Mouse (Mus musculus) neural tube, embryonic 11.5 days (tissue): ENCODE data around the gene 2310022A10Rik. TPM values are rescaled to one million over a fixed set of nuclear protein-coding genes. Genes with fewer than 3 reads are reported as not detected.

Experiments
- ATAC-seq: fragments of 200-750 bp; cut with Nextera tagmentation; 2 replicates; pipeline ENCODE4 v1.8.0; 2017; ENCODE audit warnings: moderate number of reproducible peaks, mild to moderate bottlenecking, moderate TSS enrichment, moderate library complexity; ENCODE audit not compliant: insufficient read depth, low FRiP score, low TSS enrichment
- DNase-seq: peaks from one replicate; pipeline ENCODE4 v3.0.0-alpha.2; 2015; ENCODE audit warnings: low spot score
- H3K27ac ChIP-seq: fragments of 300-500 bp; sonication (generic); 2 replicates; pipeline ENCODE4 v1.5.1; 2014; ENCODE audit warnings: low read depth, mild to moderate bottlenecking, low read length
- H3K27me3 ChIP-seq: fragments of 300-500 bp; sonication (generic); 2 replicates; pipeline ENCODE4 v1.6.1; 2014; ENCODE audit warnings: mild to moderate bottlenecking, low read length, mixed read lengths; ENCODE audit not compliant: control insufficient read depth, insufficient read depth
- H3K36me3 ChIP-seq: fragments of 300-500 bp; sonication (generic); 2 replicates; pipeline ENCODE4 v1.6.1; 2014; ENCODE audit warnings: mild to moderate bottlenecking, low read length, moderate library complexity, mixed read lengths; ENCODE audit not compliant: control insufficient read depth, insufficient read depth
- H3K4me1 ChIP-seq: fragments of 300-500 bp; sonication (generic); 2 replicates; pipeline ENCODE4 v1.6.1; 2014; ENCODE audit warnings: low read length, mixed read lengths; ENCODE audit not compliant: control insufficient read depth, insufficient read depth
- H3K4me2 ChIP-seq: fragments of 300-500 bp; sonication (generic); 2 replicates; pipeline ENCODE4 v1.6.1; 2014; ENCODE audit warnings: low read depth, mild to moderate bottlenecking, moderate library complexity
- H3K4me3 ChIP-seq: fragments of 300-500 bp; sonication (generic); 2 replicates; pipeline ENCODE4 v1.5.1; 2014; ENCODE audit warnings: low read depth, low read length
- H3K9ac ChIP-seq: fragments of 300-500 bp; sonication (generic); 2 replicates; pipeline ENCODE4 v1.6.1; 2014; ENCODE audit warnings: mild to moderate bottlenecking, low read length
- H3K9me3 ChIP-seq: fragments of 300-500 bp; sonication (generic); 2 replicates; pipeline ENCODE4 v1.6.1; 2016; ENCODE audit warnings: low read length; ENCODE audit not compliant: control insufficient read depth
- WGBS: fragments of 180-500 bp; shearing (Covaris S2); extraction: QIAGEN DNeasy Blood & Tissue Kit; methylation state at CpG from one replicate; pipeline ENCODE4 v1.1.7; 2014; 5-methylcytosine and 5-hydroxymethylcytosine counted together
- polyA plus RNA-seq: library from polyadenylated mRNA; unstranded; fragments of >200 nt; fragmentation: Nextera tagmentation; extraction: Ambion mirVana; gene quantifications from 2 replicates; pipeline ENCODE4 v1.2.1, GENCODE M21; 2014

2310022A10Rik gene
- polyA plus RNA-seq, 1 experiment from 2014 or later = 28.9 TPM

DNA sequence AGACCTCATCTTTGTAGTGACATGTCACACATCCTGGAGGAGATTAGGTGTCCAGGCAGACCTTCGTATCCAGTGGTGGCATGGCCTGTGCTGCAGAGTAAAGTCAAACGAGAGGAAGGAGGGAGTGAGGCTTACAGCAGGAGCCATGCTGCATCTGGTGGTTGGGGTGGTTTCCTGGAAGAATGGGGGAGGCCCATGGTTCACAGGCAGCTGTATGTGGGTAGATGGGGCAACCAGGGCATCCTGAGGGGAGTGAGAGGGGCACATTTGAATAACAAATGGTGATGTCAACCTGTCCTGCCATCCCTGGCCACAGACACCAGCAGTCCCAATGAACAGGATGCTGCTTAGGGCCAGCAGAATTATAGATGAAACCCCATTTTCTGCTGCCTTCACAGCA is 56.7 kb downstream of the 2310022A10Rik start:
- H3K27me3 ChIP-seq = no peaks in the 10 kb centered on the region
- H3K9ac ChIP-seq = no peak overlapping the region
- H3K4me2 ChIP-seq = no peak overlapping the region
- peaks cover 8% of the 10 kb centered on the region for H3K4me1 ChIP-seq
- H3K27ac ChIP-seq = no peak overlapping the region
- no peak overlapping the region for H3K4me3 ChIP-seq
- H3K9me3 ChIP-seq = no peaks in the 10 kb centered on the region
- no peaks in the 10 kb centered on the region; the same call in 1 of the 2 replicates for H3K36me3 ChIP-seq
- ATAC-seq (no peak), DNase-seq (no peak)
- 98% methylated on average over 2 of the region's 2 CpGs for WGBS

DNA sequence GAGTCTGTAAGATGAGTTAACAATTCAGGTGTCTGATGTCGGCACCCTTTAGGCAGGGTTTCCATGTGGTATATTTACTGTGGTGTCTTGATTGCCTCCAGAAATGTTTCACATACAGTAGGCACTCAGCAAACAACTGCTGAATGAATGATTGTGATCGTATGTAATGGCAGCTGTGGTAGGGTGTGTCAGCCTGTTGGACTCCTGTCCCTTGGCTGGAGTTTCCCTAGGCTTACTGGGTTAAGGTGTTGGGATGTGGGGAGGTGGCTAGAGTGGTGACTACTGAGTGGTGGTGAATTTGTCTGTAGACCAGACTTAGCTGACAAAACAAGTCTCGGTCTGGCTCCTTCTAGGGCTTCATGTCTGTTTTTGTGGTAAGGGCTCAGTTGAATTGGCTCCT is 57.3 kb downstream of the 2310022A10Rik start:
- Histone ChIP-seq H3K4me2 (no peak overlapping the region), H3K4me1 (peaks cover 8% of the 10 kb centered on the region), H3K36me3 (no peaks in the 10 kb centered on the region; the same call in 1 of the 2 replicates), H3K4me3 (no peak overlapping the region), H3K27me3 (no peaks in the 10 kb centered on the region), H3K9me3 (no peaks in the 10 kb centered on the region), H3K9ac (no peak overlapping the region), H3K27ac (no peak overlapping the region)
- no peak for ATAC-seq
- WGBS = 90% methylated on average over 3 of the region's 3 CpGs
- no peak for DNase-seq

DNA sequence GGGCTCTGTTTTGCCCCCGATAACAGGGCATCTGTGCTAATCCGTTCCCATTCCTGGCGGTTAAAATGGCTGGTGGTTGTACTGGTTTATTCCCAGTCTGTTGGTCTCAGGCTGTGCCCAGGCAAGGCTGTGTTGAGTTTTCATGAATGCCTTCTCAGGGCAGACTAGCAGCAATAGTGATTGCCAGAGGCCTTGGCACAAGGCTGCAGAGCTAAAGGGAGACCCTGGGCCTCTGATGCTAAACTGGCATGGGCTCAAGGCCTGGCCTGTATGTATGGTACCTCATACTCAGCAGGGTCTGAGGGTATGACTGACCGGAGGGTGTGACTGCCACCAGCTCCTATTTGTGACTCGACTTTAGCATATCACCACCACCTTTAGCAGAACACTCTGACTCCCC is 57.8 kb downstream of the 2310022A10Rik start:
- Histone ChIP-seq H3K4me1 (peaks cover 8% of the 10 kb centered on the region), H3K27me3 (no peaks in the 10 kb centered on the region), H3K9me3 (no peaks in the 10 kb centered on the region), H3K36me3 (no peaks in the 10 kb centered on the region; the same call in 1 of the 2 replicates), H3K4me3 (no peak overlapping the region), H3K27ac (no peak overlapping the region), H3K4me2 (no peak overlapping the region), H3K9ac (no peak overlapping the region)
- 95% methylated on average over 5 of the region's 5 CpGs for WGBS
- no peak for ATAC-seq
- DNase-seq = no peak

DNA sequence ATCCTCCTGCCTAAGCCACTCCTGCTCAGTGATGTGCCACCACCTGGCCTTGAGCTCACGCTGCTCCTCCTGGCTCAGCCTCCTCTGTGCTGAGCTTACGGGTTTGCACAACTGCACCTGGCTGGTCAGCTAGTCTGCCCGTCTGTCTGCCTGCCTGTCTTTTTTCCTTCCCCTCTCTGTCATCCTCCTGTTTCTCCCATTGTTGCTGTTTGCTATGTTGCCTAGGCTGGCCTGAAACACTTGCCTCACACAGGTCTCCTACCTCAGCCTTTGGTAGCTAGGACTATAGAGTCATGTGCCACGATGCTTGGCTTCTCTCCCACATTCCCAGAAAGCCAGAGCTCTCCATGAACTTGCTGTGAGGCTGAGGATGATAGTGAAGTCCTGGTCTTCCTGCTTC is 59.9 kb downstream of the 2310022A10Rik start:
- Histone ChIP-seq H3K4me2 (no peak overlapping the region), H3K27me3 (no peaks in the 10 kb centered on the region), H3K4me3 (no peak overlapping the region), H3K9ac (no peak overlapping the region), H3K27ac (no peak overlapping the region), H3K4me1 (no peaks in the 10 kb centered on the region), H3K9me3 (no peaks in the 10 kb centered on the region), H3K36me3 (no peaks in the 10 kb centered on the region; the same call in 1 of the 2 replicates)
- DNase-seq (no peak), ATAC-seq (no peak)
- WGBS = 89% methylated on average over 4 of the region's 4 CpGs

DNA sequence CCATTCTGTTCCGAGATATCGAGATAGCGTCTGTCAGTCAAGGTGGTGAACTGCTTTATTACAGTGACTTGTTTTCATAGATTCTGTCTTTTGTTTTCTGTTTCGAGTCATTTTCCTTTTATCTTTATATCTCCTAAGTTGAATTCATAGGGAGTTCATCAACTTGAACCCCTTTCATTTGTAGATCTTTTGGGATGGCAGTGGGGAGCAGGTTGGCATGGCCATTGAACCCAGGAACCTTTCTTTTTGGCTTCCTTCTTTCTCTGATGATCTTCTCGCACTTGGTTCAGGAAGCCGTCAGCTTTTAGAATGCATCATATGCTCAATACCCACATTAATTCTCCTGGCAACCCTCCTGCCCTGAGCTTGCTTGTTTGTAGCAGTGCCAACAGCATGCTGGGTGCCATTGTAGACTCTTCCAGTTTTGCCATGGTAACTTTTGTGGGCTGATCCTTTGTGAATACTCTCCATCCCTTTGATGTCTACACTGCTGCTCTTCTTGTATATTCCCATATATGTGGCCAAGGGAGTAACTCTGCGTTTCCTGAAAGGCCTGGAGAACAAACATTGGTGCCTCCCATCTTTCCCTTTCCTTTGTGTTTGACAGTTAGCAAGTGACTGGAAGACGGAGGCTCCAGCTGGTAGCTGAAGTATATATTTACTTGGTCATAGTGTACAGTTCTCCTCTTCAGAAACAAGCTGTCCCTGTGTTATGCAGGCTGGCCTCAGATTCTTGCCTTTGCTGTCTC is 60.9 kb downstream of the 2310022A10Rik start:
- H3K4me1 ChIP-seq = no peaks in the 10 kb centered on the region
- DNase-seq = no peak
- no peak overlapping the region for H3K9ac ChIP-seq
- no peak overlapping the region for H3K27ac ChIP-seq
- no peaks in the 10 kb centered on the region for H3K9me3 ChIP-seq
- H3K4me3 ChIP-seq = no peak overlapping the region
- H3K27me3 ChIP-seq = no peaks in the 10 kb centered on the region
- no peak; the same call in 1 of the 2 replicates for ATAC-seq
- H3K36me3 ChIP-seq = peaks cover 3% of the 10 kb centered on the region; the same call in 1 of the 2 replicates
- no peak overlapping the region for H3K4me2 ChIP-seq
- 71% methylated on average over 8 of the region's 8 CpGs for WGBS

DNA sequence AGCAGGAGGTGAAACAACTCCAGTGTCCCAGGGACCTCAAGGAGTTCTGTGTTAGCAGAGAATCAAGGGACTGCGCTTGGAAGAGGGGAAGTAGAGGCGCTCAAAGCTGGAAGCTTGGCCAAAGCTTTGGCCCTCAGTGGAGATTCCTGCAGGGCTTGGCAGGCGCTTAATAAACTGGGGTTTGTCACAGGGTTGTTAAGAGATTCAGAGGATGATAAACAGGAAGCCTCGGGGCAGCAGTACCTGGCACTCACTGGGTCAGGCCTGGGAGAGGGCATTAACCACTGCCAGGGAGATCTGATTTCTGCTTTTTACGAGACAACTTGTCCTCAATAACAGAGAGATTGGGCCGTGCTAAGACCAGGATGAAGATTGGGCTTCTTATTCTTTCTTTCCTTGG is 68.0 kb downstream of the 2310022A10Rik start:
- no peak overlapping the region for H3K4me3 ChIP-seq
- 75% methylated on average over 6 of the region's 6 CpGs for WGBS
- H3K4me2 ChIP-seq = no peak overlapping the region
- no peak overlapping the region for H3K9ac ChIP-seq
- no peaks in the 10 kb centered on the region for H3K27me3 ChIP-seq
- no peaks in the 10 kb centered on the region for H3K9me3 ChIP-seq
- H3K4me1 ChIP-seq = no peaks in the 10 kb centered on the region
- DNase-seq (no peak), ATAC-seq (no peak)
- H3K27ac ChIP-seq = no peak overlapping the region
- peaks cover 8% of the 10 kb centered on the region; the same call in 1 of the 2 replicates for H3K36me3 ChIP-seq

DNA sequence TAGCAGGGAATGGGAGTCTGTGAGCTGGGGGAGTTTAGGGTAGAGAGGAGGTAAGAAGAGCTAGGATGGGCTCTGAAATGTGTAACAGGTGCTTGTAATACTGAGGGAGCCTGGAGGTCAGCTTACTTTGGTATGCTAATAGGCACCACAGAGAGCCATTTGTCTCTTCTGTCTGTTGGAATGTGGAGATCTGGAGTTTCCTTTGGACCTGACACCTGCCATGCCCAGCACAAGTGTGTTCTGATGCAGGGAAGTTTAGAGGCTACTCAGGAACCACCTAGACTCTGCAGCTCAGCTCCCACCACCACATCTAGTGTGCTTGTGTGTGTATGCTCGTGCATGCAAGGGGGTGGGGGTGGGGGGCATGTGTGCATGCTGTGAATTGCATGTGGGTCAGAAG is 69.2 kb downstream of the 2310022A10Rik start:
- DNase-seq (no peak), ATAC-seq (no peak)
- Histone ChIP-seq H3K4me1 (no peaks in the 10 kb centered on the region), H3K36me3 (peaks cover 10% of the 10 kb centered on the region; the same call in 1 of the 2 replicates), H3K4me2 (no peak overlapping the region), H3K9me3 (no peaks in the 10 kb centered on the region), H3K27ac (no peak overlapping the region), H3K4me3 (no peak overlapping the region), H3K27me3 (no peaks in the 10 kb centered on the region), H3K9ac (no peak overlapping the region)
- WGBS = 60% methylated on average over 1 of the region's 1 CpGs

DNA sequence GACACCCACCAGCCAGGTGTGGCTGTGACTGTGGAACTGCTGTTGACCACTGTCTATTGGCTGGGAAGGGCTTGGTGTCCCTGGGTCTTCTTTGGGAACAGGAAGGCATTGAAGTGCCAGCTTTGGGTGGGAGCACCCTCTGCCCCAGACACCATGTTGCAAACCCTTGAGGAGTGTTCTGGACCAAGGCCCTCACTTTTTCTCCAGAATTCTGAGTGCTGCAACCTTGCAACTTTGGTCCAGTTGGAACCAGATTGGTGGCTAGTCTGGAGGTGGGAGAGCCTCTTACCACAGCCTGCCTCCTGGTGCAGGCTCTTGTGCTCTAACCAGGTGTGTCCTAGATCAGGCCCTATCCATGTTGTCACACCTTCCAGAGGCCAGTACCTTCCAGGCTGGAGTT is 71.9 kb downstream of the 2310022A10Rik start:
- Histone ChIP-seq H3K27me3 (no peaks in the 10 kb centered on the region), H3K4me1 (no peaks in the 10 kb centered on the region), H3K4me3 (no peak overlapping the region), H3K9me3 (no peaks in the 10 kb centered on the region), H3K4me2 (no peak overlapping the region), H3K27ac (no peak overlapping the region), H3K9ac (no peak overlapping the region), H3K36me3 (peaks cover 8% of the 10 kb centered on the region)
- ATAC-seq (no peak), DNase-seq (no peak)

DNA sequence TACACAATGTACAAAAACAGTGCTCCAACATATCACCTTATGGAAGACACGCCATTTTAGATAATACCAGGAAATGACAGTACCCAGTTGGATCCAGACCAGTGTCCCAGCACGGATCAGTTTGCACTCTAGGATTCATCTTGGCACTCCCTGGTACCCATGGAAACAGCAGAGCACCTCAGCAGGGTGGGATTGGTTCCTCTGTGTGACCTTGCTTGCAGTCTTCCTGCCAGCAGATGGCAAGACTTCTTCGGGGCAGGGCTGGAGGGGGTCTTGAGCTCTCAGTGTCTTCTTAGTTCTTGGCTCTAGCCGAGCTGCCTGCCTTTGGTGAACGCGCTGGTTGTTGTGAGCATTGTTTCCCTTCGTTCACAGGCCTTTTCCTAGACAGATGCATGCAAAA is 74.7 kb downstream of the 2310022A10Rik start:
- DNase-seq (no peak), ATAC-seq (no peak)
- no peak overlapping the region for H3K4me3 ChIP-seq
- H3K4me1 ChIP-seq = no peaks in the 10 kb centered on the region
- H3K9ac ChIP-seq = no peak overlapping the region
- 90% methylated on average over 7 of the region's 7 CpGs for WGBS
- H3K27me3 ChIP-seq = no peaks in the 10 kb centered on the region
- peaks cover 12% of the 10 kb centered on the region for H3K36me3 ChIP-seq
- no peak overlapping the region for H3K4me2 ChIP-seq
- no peak overlapping the region for H3K27ac ChIP-seq
- no peaks in the 10 kb centered on the region for H3K9me3 ChIP-seq
